Mouse (Mus musculus): ENCODE data around the gene Mroh3.

Gene Mroh3

DNA sequence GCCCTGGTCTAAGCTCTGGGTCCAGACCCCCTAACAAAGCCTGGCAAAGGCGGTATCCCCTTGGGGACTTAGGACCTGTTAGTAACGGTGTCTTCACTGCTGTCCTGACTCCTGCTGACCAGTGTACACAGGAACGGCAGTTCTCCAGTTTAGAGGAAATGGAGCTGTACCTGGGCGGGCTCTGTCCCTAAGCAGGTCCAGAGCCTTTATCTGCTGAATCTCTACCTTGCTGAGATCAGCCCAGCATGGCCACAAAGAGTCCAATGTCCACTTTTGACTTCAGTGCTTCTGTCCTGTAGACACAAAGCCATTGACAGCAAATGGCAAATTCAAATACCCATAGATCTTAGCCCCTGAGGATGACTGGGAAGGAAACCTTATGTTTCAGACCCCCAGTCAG lies 55.7 kb downstream of the Mroh3 start:
- no peak for DNase-seq (ENCODE audit: low spot score in 2 of 2)

DNA sequence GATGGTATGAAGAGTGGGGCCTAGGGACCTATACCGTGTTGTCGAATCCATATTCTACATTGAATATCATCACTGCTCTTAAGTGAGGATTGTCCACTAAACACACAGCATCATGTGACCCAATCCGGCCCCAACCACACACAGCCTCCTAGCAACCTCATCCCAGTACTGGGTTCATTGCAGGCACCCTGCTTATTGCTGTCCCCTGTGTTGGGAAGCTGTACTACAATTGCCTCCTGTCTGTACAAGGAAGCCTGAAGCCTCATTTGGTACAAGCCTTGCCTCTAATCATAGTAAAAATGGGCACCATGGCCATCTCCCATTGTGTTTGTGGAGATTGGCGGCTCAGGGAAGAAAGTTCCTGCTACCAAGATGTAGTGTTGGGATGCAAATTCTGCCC lies 56.3 kb downstream of the Mroh3 start:
- no peak for DNase-seq (ENCODE audit: low spot score in 2 of 2)

DNA sequence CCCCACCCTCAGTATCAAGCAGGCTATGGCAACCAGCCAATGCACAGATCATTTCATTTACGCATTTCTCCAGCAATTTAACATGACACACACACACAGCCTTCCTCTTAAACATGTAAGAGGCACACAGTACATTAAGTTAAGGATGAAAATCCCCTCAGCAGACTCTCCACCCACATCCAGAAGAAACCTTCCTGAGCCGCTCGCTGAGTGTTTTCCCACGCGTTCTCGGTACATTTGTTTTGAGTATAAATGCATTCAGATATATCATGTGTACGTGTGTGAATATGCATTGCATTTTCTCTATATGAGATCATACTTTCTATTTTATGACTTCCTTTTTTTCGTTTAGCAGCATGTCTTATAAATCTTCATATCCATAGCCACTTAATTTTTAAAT lies 61.3 kb downstream of the Mroh3 start:
- DNase-seq (ENCODE audit: low spot score in 2 of 2) = no peak

DNA sequence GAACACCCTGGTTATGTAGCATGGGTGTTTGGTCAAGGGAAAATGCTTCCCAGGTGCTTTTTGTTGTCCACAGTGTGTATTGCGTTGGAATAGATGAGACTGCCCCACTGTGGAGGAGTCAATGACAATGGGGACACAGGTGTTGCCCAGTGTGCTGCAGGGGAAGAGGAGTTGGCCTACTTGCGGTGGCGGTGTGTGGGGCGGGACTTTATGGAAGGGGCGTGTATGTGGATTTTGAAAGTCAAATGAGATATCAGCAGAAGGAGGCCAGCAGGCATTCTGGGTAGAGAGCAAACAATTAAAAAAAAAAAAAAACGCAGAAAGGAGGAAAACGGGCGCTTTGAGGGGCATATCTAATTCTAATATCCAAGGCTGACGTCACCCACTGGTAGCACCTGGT lies 62.9 kb downstream of the Mroh3 start:
- no peak for DNase-seq (ENCODE audit: low spot score in 2 of 2)

- DNase-seq (ENCODE audit: low spot score in 2 of 2) = peak in 1 of 2 experiments; percentile 85
Measured at GRCm38 (mm10) chr1:136143514-136143913, 69.1 kb downstream of the Mroh3 start.

GRCm38 (mm10) chr1:136142336-136142735 lies 70.3 kb downstream of the Mroh3 start:
- peak; percentile 74 for DNase-seq (ENCODE audit: low spot score in 2 of 2)

DNA sequence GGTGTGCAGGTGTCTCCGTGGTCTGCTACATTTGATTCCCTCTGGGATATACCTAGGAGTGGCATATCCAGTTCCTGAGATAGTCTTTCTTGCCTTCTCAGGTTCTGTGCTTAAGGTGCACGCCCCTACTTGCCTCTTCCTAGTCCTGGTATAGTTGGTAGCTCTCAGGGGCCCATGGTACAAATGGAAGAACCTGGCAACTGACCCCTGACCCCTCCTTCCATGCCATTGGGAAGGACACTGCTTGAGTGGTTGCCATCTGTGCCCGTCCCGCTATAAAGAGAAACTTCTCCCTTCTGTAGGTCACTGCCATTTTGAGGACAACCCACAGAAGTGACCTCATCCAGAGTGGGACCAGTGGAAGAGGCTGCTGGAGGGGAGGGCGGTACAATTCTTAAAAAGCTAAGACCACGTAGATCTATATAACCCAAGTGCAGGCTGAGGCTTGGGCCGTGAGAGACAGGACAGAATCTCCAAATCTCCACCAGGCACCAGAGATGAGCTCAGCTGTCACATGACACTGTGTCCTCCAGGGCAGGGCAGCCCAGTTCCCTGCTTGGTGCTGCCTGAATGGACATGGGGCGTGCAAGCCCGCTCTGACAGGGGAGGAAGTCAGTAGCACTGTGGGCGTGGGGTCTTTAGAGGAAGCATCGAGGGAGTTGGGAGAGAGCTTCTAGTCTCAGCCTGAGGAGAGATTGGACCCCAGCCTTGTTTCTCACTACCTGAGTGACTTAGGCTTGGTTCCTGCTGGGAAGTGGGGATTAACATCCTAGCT lies 71.3 kb downstream of the Mroh3 start:
- DNase-seq (ENCODE audit: low spot score in 2 of 2) = peak in 1 of 2 experiments; percentile 71

DNA sequence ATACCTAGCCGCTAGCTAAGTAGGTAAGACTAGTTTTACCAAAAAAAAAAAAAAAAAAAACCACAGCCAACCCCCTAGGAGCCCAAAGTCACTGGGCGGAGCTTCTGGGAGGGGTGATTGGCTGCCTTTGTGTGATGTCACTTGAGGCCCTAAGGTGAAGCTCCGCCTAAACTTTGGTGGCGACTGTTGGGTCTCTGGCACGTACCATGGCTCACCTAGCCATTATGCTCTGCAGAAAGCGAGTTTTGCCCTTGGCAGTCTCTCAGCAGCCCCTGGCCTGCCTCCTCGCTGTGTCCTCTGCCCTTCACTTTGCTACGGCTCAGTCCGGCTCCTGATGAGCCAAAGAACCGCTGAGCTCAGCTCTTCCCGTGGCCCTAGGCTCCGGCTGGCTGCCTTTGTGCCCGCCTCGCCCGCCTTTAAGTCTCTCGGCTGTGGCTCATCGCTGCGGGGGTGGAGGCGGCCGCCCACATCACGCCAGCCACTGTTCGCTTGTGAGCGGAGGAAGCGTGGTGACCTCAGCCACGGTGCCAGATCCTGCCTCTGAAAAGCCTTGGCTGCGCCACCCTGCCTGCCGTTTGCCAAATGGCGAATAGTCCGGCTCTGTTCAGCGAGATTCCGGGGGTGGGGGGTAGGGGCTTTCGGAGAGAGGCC lies 72.5 kb downstream of the Mroh3 start:
- DNase-seq (ENCODE audit: low spot score in 2 of 2) = peak; percentile 77 to 91

GRCm38 (mm10) chr1:136138191-136138830 lies 74.3 kb downstream of the Mroh3 start:
- DNase-seq (ENCODE audit: low spot score in 2 of 2) = no peak

- DNase-seq (ENCODE audit: low spot score in 2 of 2) = no peak
Measured at GRCm38 (mm10) chr1:136137575-136137974, 75.1 kb downstream of the Mroh3 start.

DNA sequence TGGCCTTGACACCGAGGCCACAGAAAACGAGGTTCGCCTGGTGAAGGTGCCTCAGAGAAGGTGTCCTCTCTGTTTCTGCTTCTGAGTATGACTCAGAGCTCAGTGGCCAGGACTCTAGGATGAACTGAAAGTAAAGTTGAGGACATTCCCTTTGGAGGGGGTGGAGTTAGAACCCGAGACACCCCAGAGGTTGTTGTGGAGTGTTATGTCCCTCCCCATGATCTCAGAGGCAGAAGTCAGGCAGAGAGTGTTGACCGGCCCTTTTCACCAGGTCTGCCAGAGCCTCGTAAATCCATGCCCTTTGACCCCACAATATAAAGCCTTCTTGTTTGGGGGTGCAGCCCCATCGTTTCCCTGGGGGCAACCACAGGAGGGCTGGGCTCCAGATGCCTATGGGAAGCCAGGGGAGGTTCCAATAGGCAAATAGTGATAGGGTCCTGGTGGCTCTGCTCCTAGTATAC lies 75.5 kb downstream of the Mroh3 start:
- no peak for DNase-seq (ENCODE audit: low spot score in 2 of 2)

DNA sequence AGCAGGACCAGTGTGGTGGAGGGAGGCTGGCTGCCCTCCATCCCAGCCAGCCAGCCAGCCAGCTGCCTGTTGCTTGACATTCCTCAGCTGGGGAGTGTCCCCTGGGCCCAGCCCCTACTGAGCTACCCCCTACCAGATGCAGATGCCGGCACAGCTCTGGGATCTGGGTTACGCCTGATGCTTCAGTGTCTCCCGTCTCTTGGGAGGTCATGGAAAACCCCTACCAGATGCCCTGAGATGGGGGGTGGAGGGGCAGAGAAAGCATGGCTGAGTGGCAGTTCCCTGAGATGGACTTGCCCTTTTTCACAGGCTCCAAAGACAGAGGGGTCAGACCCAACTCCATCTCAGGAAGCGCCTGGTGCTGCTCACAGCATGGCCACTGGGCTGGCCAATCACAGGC lies 76.1 kb downstream of the Mroh3 start:
- DNase-seq (ENCODE audit: low spot score in 2 of 2) = no peak

GRCm38 (mm10) chr1:136135777-136136444 lies 76.7 kb downstream of the Mroh3 start:
- DNase-seq (ENCODE audit: low spot score in 2 of 2) = peak in 1 of 2 experiments; percentile 8

DNA sequence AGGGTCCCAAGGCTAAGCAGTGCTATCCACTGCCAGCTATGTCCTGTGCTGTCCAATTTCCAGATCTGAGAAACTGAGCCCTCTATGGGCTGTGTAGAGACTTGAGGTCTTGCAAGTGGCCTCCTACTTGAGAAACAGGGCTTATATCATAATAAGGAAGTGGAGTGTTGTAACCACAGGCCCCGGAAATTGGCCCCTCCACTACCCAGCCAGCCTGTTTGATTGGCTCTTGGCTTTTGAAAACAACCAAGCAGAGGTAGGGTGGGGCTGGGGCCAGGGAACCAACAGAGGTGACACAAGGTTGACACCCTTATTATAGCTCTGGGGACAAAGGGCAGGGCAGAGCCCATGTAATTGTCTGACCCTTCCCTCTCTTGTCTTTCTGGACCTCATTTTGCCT lies 77.6 kb downstream of the Mroh3 start:
- DNase-seq (ENCODE audit: low spot score in 2 of 2) = peak in 1 of 2 experiments; percentile 16

DNA sequence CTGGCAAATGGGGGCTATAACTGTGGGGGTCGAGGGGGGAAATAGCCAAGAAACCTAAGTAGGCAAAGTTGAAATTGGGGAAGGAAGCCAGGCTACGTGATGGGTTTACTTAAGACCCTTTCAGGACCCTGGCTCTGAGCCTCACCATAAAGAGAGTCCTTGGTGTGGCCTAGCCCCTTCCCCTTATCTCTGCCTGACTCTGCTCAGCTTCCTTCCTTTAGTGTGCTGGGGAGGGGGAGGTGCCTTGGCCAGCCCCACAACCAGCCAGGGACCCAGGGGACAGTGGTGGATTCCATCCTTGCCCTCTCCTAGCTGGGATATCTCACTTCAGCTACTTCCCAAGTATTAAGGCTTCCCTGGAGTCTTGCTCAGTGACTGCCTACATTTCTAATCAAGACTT lies 78.1 kb downstream of the Mroh3 start:
- no peak for DNase-seq (ENCODE audit: low spot score in 2 of 2)

DNA sequence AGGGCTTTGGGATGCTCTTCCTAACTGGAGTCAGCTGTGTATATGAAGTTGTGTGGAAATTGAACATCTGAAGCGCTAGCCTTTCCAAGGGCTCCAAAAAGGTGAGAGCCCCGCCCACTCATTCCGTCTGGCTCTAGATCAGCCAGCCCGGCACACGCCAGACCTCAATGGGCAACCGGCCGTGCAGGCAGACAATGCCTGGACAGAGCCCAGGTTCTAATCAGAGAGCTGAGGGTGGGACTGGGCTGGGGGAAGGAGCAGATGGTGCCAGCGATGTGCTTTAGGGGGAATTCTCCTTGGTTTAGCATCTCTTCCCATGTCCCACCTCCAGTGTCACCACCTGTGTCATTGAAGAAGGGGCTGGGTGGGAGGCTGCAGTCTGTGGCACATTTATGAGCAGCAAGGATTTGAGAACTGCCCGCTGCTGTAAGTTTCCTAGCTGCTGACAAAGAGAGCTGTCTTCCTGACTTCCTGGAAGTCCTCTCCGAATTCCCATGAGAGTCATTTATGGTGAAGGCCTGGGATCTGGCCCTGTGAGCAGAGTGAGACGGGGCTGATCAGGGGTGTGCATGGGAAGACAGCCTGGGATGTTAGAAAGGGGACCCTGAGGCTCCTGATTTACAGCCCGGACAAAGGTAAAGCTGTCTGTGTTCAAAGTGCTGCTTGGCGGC lies 78.9 kb downstream of the Mroh3 start:
- DNase-seq (ENCODE audit: low spot score in 2 of 2) = peak in 1 of 2 experiments; percentile 64

DNA sequence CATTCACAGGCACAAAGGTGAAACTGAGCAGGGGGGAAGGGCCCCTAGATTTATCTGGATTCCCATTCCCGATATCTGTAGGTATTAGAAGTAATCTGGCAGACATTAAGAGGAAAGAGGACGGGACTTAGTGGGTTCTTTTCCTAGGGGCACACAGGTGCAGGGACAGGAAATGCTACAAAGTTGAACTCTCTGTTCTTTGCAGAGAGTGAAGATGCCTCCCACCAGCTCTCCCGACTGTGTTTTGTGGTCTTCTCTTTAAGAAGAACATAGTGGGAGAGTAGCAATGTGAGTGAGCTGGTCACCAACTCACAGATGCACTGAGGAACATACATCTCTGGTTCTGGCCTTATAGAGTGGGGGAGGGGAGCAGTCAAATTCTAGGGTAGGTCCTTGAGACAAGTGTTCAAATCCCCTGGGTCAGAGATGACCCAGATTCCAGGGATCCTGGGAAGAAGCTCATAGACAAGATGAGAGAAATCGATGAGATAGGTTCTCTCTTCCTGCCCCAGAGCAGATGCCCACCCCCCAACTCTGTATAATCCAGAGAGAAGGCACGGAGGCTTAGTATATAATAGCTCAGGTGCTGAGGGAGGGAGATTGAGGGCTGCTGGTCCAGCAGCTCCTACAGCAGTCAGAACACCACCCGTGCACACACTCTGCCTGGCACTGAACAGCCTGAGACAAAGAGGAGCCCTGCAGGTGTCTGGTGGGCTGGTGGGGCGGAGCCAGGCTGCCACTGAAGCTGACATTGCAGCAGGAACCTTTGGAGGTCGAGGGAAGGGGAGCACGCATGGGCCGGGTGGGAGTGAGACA lies 80.0 kb downstream of the Mroh3 start:
- no peak for DNase-seq (ENCODE audit: low spot score in 2 of 2)

Data from left cerebral cortex, adult 9 months (tissue).